Mouse (Mus musculus) kidney, adult 9 months (tissue): Measurements from ENCODE around the gene S100a11.

Experiments used
- DNase-seq: peaks from one replicate; pipeline ENCODE4 v3.0.0; 2022

Gene S100a11

DNA sequence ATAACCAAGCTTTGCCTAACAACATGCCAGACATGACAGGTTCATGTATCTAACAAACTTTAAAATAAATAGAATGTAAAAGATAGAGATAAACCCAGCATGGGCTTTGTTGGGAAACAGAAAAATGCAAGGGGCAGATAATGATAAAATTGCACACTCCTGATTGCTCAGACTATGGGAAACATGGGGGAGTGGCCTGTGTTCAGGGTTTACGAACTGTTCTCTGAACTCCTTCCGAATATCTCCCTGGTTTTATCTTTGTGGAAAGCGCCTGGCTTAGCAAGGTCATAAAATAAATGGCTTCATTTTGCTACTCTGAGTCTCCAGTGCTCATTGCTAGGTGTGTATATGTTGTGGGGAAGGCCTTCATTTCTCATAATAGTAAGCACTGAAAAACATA, 46.6 kb downstream of the S100a11 start:
- DNase-seq: no peak

DNA sequence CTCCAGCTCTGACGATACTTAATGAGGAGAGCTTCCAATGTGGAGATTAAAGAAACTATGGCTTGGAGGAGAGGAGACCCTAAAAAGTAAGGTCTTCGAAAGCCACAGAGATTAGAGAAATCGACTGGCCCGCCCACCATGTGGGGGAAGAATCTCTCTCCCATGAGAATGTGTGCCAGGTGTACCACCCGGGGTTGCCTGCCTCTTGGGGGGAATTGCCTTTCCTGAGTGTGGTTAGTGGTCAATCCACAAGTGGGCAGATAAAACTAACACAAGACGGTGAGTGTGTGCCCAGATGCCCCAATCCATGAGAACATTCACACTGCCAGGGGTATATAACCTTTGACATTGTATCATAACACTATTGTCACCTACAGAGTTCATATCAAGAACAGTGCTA, 47.4 kb downstream of the S100a11 start:
- no peak for DNase-seq

DNA sequence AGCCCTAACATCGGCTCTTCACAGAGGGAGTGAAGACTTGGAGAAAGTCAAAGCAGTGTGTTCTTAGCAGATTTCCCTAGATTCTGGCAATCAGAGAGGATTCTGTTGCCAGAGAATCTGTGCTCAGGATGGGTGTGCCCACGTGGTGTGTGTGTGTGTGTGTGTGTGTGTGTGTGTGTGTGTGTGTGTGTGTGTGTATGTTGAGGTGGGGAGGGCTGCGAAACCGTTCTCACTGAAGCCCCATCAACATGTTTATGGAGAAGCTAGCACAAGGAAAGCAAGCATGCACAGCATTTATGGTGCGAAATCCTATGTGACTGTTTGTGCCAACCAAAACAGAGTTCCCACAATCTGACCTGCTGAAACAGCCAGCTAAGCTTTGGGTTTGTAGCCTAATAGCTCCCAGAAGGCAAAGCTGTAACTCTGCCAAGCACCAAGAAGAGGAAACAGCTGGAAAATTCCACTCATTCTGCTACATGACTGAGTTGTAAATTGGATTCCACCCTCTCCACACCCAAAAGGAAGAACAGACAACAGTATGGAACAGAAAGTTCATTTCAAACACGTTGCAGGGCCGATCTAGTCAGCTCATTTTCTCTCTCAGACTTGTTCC, 48.2 kb downstream of the S100a11 start:
- DNase-seq: peak; percentile 91

DNA sequence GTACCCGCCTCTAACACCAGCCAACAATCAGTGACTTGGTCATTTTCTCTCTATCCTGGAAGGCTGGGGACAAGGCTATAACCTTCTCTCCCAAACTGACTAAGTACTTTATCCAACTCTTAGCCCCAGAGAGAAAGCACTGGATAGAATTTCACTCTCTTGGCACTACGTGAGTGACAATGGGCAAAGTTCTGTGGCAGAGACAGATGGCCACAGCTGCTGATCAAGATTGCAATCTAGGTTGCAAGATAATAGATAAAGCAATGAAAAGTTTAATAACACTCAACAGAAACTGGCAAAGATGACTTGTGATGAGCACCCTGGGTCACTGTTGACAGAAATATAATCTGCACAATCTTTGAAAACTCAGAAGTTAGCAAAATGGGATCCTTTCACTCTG, 48.8 kb downstream of the S100a11 start:
- DNase-seq: no peak

DNA sequence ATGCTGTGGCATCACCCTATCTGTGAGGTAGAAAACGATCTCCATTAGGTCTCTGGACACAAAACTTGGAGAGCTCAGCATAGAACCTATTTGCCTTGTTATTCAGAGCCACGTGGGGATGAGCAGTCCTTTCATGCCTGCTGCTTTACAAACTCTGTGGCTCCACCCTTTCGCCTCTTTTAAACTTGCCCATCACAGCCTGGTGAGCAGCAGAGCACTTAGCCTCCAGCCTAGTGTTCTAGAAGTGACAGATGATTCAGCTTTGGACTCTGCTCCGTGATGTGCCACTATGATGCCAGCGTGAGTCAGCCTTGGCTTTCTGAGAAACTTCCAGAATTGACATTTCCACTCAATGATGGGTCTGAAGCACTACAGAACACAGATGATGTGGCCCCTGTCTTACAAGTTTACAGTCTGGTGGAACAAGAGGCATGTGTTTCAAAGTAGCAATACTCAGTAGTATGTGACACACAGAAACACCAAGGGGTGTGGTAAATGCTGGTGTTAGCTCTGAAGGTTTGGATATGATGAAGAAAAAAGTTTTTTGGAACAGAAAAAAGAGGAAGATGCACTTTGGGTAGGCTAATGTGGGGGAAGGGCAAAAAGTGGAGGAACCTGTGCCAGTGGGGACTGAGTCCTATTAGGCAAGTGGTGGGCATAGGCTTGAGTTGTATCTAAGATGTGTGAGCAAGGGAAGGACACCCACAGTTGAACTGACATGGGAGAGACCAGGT, 51.9 kb downstream of the S100a11 start:
- DNase-seq: no peak
